Mouse (Mus musculus) C2C12 (cell line): ENCODE measurements around the gene Olfr667.

Experiments
- CTCF ChIP-seq: IDR thresholded peaks from one replicate; pipeline ENCODE4 v1.5.1; 2011; ENCODE audit not compliant: control insufficient read depth, insufficient read depth, insufficient read length
- FOSL1 ChIP-seq: IDR thresholded peaks from one replicate; pipeline ENCODE4 v1.8.0; 2011; ENCODE audit warnings: mild to moderate bottlenecking, low read length; ENCODE audit not compliant: poor library complexity, insufficient read depth, severe bottlenecking

DNA sequence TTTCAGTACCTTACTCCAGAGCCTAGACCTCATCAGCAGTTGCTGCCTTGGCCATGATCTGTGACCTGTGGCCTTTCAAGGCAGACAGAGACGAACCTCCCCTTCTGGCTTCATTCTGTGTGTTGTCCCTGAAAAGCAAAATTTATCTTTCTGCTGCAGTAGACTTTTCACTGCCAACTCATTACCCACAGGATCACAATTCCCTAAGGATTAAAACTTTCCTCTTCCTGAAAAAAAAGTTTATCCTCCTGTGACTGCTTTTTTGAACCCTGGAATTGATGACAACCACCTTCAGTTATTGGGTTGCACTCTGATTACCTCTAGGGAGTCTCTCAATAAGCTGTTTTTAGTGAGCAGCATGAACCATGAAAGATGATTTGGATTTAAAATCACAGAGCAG lies 41.2 kb upstream of the Olfr667 start, which contains the start of gene Olfr670:
- TF ChIP-seq FOSL1 (no peak), CTCF (no peak)
